Mouse (Mus musculus) megakaryocyte, embryonic 14.5 days (primary cell): Measurements from ENCODE around the gene Ccdc97. TPM values are rescaled to one million over a fixed set of nuclear protein-coding genes. Genes with fewer than 3 reads are reported as not detected.

Source experiments
- H3K27me3 ChIP-seq: replicated peaks from 2 replicates; pipeline ENCODE3; 2012; ENCODE audit warnings: inconsistent platforms
- H3K36me3 ChIP-seq: replicated peaks from 2 replicates; pipeline ENCODE3; 2012; ENCODE audit warnings: low read length, inconsistent platforms, mixed read lengths
- H3K4me1 ChIP-seq: 2 replicates; pipeline ENCODE4 v1.6.1; 2012; ENCODE audit warnings: inconsistent platforms
- H3K4me3 ChIP-seq: replicated peaks from 2 replicates; pipeline ENCODE3; 2012; ENCODE audit warnings: moderate library complexity, mild to moderate bottlenecking, inconsistent platforms
- H3K9me3 ChIP-seq: 2 replicates; pipeline ENCODE4 v1.6.1; 2012; ENCODE audit warnings: inconsistent platforms
- FLI1 ChIP-seq: IDR thresholded peaks from 2 replicates; pipeline ENCODE4 v1.6.1; 2012; ENCODE audit warnings: low read length, inconsistent platforms, mixed read lengths
- GATA1 ChIP-seq: IDR thresholded peaks from 3 replicates; pipeline ENCODE4 v1.6.1; 2012; ENCODE audit warnings: mixed read lengths, low read length, inconsistent platforms, borderline replicate concordance
- polyA plus RNA-seq: library from polyadenylated mRNA; stranded (reverse); fragments of >175 nt; gene quantifications from 2 replicates; pipeline ENCODE4 v1.2.3, GENCODE M21; 2012; ENCODE audit warnings: low replicate concordance; ENCODE audit not compliant: insufficient read depth

The Ccdc97 gene
- polyA plus RNA-seq, 1 experiment = 30.5 TPM

GRCm38 (mm10) chr7:25672442-25672841 is 46.4 kb downstream of the Ccdc97 start:
- H3K27me3 ChIP-seq = peaks cover 6% of the 10 kb centered on the region
- peaks cover 47% of the 10 kb centered on the region for H3K36me3 ChIP-seq
- H3K9me3 ChIP-seq = peaks cover 4% of the 10 kb centered on the region; the same call in 1 of the 2 replicates
- H3K4me1 ChIP-seq = peaks cover 43% of the 10 kb centered on the region
- no peak overlapping the region for H3K4me3 ChIP-seq
- no peak for TF ChIP-seq FLI1
- TF ChIP-seq GATA1 = no peak

- Histone ChIP-seq H3K9me3 (peaks cover 4% of the 10 kb centered on the region; the same call in 1 of the 2 replicates), H3K4me3 (no peak overlapping the region), H3K4me1 (peaks cover 36% of the 10 kb centered on the region), H3K27me3 (peaks cover 6% of the 10 kb centered on the region), H3K36me3 (peaks cover 54% of the 10 kb centered on the region)
- TF ChIP-seq FLI1 (no peak), GATA1 (no peak)
These were observed 47.2 kb downstream of the Ccdc97 start for GRCm38 (mm10) chr7:25671686-25672085.

GRCm38 (mm10) chr7:25670096-25670495 is 48.8 kb downstream of the Ccdc97 start:
- H3K27me3 ChIP-seq = peaks cover 6% of the 10 kb centered on the region
- H3K4me1 ChIP-seq = peaks cover 32% of the 10 kb centered on the region
- peaks cover 4% of the 10 kb centered on the region; the same call in 1 of the 2 replicates for H3K9me3 ChIP-seq
- peaks cover 70% of the 10 kb centered on the region for H3K36me3 ChIP-seq
- no peak overlapping the region for H3K4me3 ChIP-seq
- TF ChIP-seq FLI1 = no peak
- TF ChIP-seq GATA1 = no peak

- H3K4me3 ChIP-seq = no peak overlapping the region
- H3K36me3 ChIP-seq = peaks cover 75% of the 10 kb centered on the region
- H3K9me3 ChIP-seq = peaks cover 4% of the 10 kb centered on the region; the same call in 1 of the 2 replicates
- peaks cover 5% of the 10 kb centered on the region for H3K27me3 ChIP-seq
- no peak for TF ChIP-seq FLI1
- TF ChIP-seq GATA1 = no peak
- H3K4me1 ChIP-seq = peaks cover 32% of the 10 kb centered on the region
These were observed 49.3 kb downstream of the Ccdc97 start for GRCm38 (mm10) chr7:25669631-25670030.

GRCm38 (mm10) chr7:25669158-25669557 is 49.7 kb downstream of the Ccdc97 start:
- Histone ChIP-seq H3K9me3 (peaks cover 4% of the 10 kb centered on the region; the same call in 1 of the 2 replicates), H3K27me3 (peaks cover under 1% of the 10 kb centered on the region), H3K4me3 (no peak overlapping the region), H3K36me3 (peaks cover 80% of the 10 kb centered on the region), H3K4me1 (peaks cover 32% of the 10 kb centered on the region)
- no peak for TF ChIP-seq FLI1

GRCm38 (mm10) chr7:25666381-25666780 is 52.5 kb downstream of the Ccdc97 start:
- Histone ChIP-seq H3K4me3 (no peak overlapping the region), H3K36me3 (peaks cover 97% of the 10 kb centered on the region), H3K27me3 (no peaks in the 10 kb centered on the region), H3K9me3 (no peaks in the 10 kb centered on the region), H3K4me1 (peaks cover 50% of the 10 kb centered on the region)
- TF ChIP-seq FLI1 (no peak), GATA1 (no peak)

Other genes with a start within 250 kb of the Ccdc97 start
- gene Ceacam1, start 241.5 kb downstream of the Ccdc97 start, polyA plus RNA-seq = 1.4 TPM in 1 of 2 replicates, not detected in the other
- gene Ceacam2, start 179.2 kb downstream of the Ccdc97 start, polyA plus RNA-seq = 1.4 and 2.9 TPM in 2 replicates
- not detected in 2 replicates for gene Erich4, start 103.2 kb downstream of the Ccdc97 start, polyA plus RNA-seq
- gene Dmac2, start 99.7 kb downstream of the Ccdc97 start, polyA plus RNA-seq = 18.7 and 29.5 TPM in 2 replicates
- gene B3gnt8, start 92.4 kb downstream of the Ccdc97 start, polyA plus RNA-seq = 12.5 TPM in 1 of 2 replicates, not detected in the other
- gene Bckdha, start 60.1 kb downstream of the Ccdc97 start, polyA plus RNA-seq = 31.9 and 39.7 TPM in 2 replicates
- gene Exosc5, start 59.9 kb downstream of the Ccdc97 start, polyA plus RNA-seq = 233 and 501 TPM in 2 replicates
- 4.3 and 4.7 TPM in 2 replicates for gene Tmem91, start 43.9 kb downstream of the Ccdc97 start, polyA plus RNA-seq
- 89.8 and 105 TPM in 2 replicates for gene B9d2, start 38.3 kb downstream of the Ccdc97 start, polyA plus RNA-seq
- 4,315 and 7,169 TPM in 2 replicates for gene Tgfb1, start 32.1 kb downstream of the Ccdc97 start, polyA plus RNA-seq
- gene Hnrnpul1, start 35.7 kb upstream of the Ccdc97 start, polyA plus RNA-seq = 168 and 350 TPM in 2 replicates
- gene Axl, start 69.6 kb upstream of the Ccdc97 start, polyA plus RNA-seq = 7.4 and 18.0 TPM in 2 replicates
- not detected in 2 replicates for gene Cyp2s1, start 97.8 kb upstream of the Ccdc97 start, polyA plus RNA-seq
- gene Cyp2b10, start 178.5 kb upstream of the Ccdc97 start, polyA plus RNA-seq = 2.3 TPM in 1 of 2 replicates, not detected in the other